Mouse (Mus musculus): ENCODE measurements around the gene Armh2. TPM values are rescaled to one million over a fixed set of nuclear protein-coding genes. Genes with fewer than 3 reads are reported as not detected.

The Armh2 gene
- polyA plus RNA-seq (2011; ENCODE audit: insufficient read depth, insufficient read length, low replicate concordance, missing spikeins) = not detected in 2 replicates

GRCm38 (mm10) chr13:24741028-24741427 lies at the start of gene Armh2:
TSS of gene Armh2 (plus strand) at chr13:24741232.
- Histone ChIP-seq H3K27ac (ENCODE audit: control insufficient read depth, insufficient read depth, low read depth, low read length, poor library complexity) (no peak within 1 kb of the TSS), H3K4me1 (ENCODE audit: control insufficient read depth, insufficient read depth, low read length) (no peaks in the 10 kb centered on the region), H3K4me3 (replicated peaks; ENCODE audit: control insufficient read depth, low read depth, low read length) (no peak within 1 kb of the TSS)
- TF ChIP-seq POLR2A (IDR thresholded peaks at IDR 0.05; ENCODE audit: borderline replicate concordance, control insufficient read depth, low read depth, low read length) (no peak), CTCF (IDR thresholded peaks at IDR 0.05; ENCODE audit: control insufficient read depth, insufficient read depth, low read length) (no peak)
- 89% methylated on average over 10 of the region's 10 CpGs for WGBS

GRCm38 (mm10) chr13:24693312-24693711 lies 47.7 kb upstream of the Armh2 start:
- WGBS = 94% methylated on average over 7 of the region's 7 CpGs
- Histone ChIP-seq H3K4me3 (replicated peaks; ENCODE audit: control insufficient read depth, low read depth, low read length) (no peak overlapping the region), H3K27ac (ENCODE audit: control insufficient read depth, insufficient read depth, low read depth, low read length, poor library complexity) (no peak overlapping the region), H3K4me1 (ENCODE audit: control insufficient read depth, insufficient read depth, low read length) (no peaks in the 10 kb centered on the region)
- no peak for TF ChIP-seq POLR2A (IDR thresholded peaks at IDR 0.05; ENCODE audit: borderline replicate concordance, control insufficient read depth, low read depth, low read length)
- TF ChIP-seq CTCF (IDR thresholded peaks at IDR 0.05; ENCODE audit: control insufficient read depth, insufficient read depth, low read length) = no peak

GRCm38 (mm10) chr13:24698746-24699145 lies 42.3 kb upstream of the Armh2 start:
- TF ChIP-seq CTCF (IDR thresholded peaks at IDR 0.05; ENCODE audit: control insufficient read depth, insufficient read depth, low read length) (no peak), POLR2A (IDR thresholded peaks at IDR 0.05; ENCODE audit: borderline replicate concordance, control insufficient read depth, low read depth, low read length) (no peak)
- 59% methylated on average over 4 of the region's 4 CpGs for WGBS
- Histone ChIP-seq H3K27ac (ENCODE audit: control insufficient read depth, insufficient read depth, low read depth, low read length, poor library complexity) (no peak overlapping the region), H3K4me3 (replicated peaks; ENCODE audit: control insufficient read depth, low read depth, low read length) (no peak overlapping the region), H3K4me1 (ENCODE audit: control insufficient read depth, insufficient read depth, low read length) (no peaks in the 10 kb centered on the region)

- WGBS = 89% methylated on average over 5 of the region's 5 CpGs
- Histone ChIP-seq H3K4me3 (replicated peaks; ENCODE audit: control insufficient read depth, low read depth, low read length) (no peak overlapping the region), H3K4me1 (ENCODE audit: control insufficient read depth, insufficient read depth, low read length) (no peaks in the 10 kb centered on the region), H3K27ac (ENCODE audit: control insufficient read depth, insufficient read depth, low read depth, low read length, poor library complexity) (no peak overlapping the region)
- TF ChIP-seq POLR2A (IDR thresholded peaks at IDR 0.05; ENCODE audit: borderline replicate concordance, control insufficient read depth, low read depth, low read length) (no peak), CTCF (IDR thresholded peaks at IDR 0.05; ENCODE audit: control insufficient read depth, insufficient read depth, low read length) (no peak)
Measured at GRCm38 (mm10) chr13:24702128-24702527, 38.9 kb upstream of the Armh2 start.

- H3K27ac ChIP-seq (ENCODE audit: control insufficient read depth, insufficient read depth, low read depth, low read length, poor library complexity) = no peak overlapping the region
- no peak overlapping the region for H3K4me3 ChIP-seq (replicated peaks; ENCODE audit: control insufficient read depth, low read depth, low read length)
- peaks cover 2% of the 10 kb centered on the region; the same call in 1 of the 2 replicates for H3K4me1 ChIP-seq (ENCODE audit: control insufficient read depth, insufficient read depth, low read length)
- 69% methylated on average over 12 of the region's 12 CpGs for WGBS
- no peak for TF ChIP-seq CTCF (IDR thresholded peaks at IDR 0.05; ENCODE audit: control insufficient read depth, insufficient read depth, low read length)
- TF ChIP-seq POLR2A (IDR thresholded peaks at IDR 0.05; ENCODE audit: borderline replicate concordance, control insufficient read depth, low read depth, low read length) = no peak
Measured at GRCm38 (mm10) chr13:24709656-24710396, 31.2 kb upstream of the Armh2 start.

GRCm38 (mm10) chr13:24710968-24711367 lies 30.1 kb upstream of the Armh2 start:
- Histone ChIP-seq H3K4me3 (replicated peaks; ENCODE audit: control insufficient read depth, low read depth, low read length) (no peak overlapping the region), H3K27ac (ENCODE audit: control insufficient read depth, insufficient read depth, low read depth, low read length, poor library complexity) (no peak overlapping the region), H3K4me1 (ENCODE audit: control insufficient read depth, insufficient read depth, low read length) (peaks cover 2% of the 10 kb centered on the region; the same call in 1 of the 2 replicates)
- TF ChIP-seq POLR2A (IDR thresholded peaks at IDR 0.05; ENCODE audit: borderline replicate concordance, control insufficient read depth, low read depth, low read length) = no peak
- TF ChIP-seq CTCF (IDR thresholded peaks at IDR 0.05; ENCODE audit: control insufficient read depth, insufficient read depth, low read length) = no peak
- 10% methylated on average over 7 of the region's 7 CpGs for WGBS

- no peak overlapping the region for H3K4me3 ChIP-seq (replicated peaks; ENCODE audit: control insufficient read depth, low read depth, low read length)
- H3K27ac ChIP-seq (ENCODE audit: control insufficient read depth, insufficient read depth, low read depth, low read length, poor library complexity) = no peak overlapping the region
- WGBS = 78% methylated on average over 7 of the region's 7 CpGs
- H3K4me1 ChIP-seq (ENCODE audit: control insufficient read depth, insufficient read depth, low read length) = peaks cover 2% of the 10 kb centered on the region; the same call in 1 of the 2 replicates
- no peak for TF ChIP-seq CTCF (IDR thresholded peaks at IDR 0.05; ENCODE audit: control insufficient read depth, insufficient read depth, low read length)
Measured at GRCm38 (mm10) chr13:24712581-24713130, 28.4 kb upstream of the Armh2 start.

GRCm38 (mm10) chr13:24713434-24714000 lies 27.5 kb upstream of the Armh2 start:
- TF ChIP-seq POLR2A (IDR thresholded peaks at IDR 0.05; ENCODE audit: borderline replicate concordance, control insufficient read depth, low read depth, low read length) = no peak
- TF ChIP-seq CTCF (IDR thresholded peaks at IDR 0.05; ENCODE audit: control insufficient read depth, insufficient read depth, low read length) = peak; percentile 77
- Histone ChIP-seq H3K4me3 (replicated peaks; ENCODE audit: control insufficient read depth, low read depth, low read length) (no peak overlapping the region), H3K4me1 (ENCODE audit: control insufficient read depth, insufficient read depth, low read length) (peaks cover 2% of the 10 kb centered on the region; the same call in 1 of the 2 replicates), H3K27ac (ENCODE audit: control insufficient read depth, insufficient read depth, low read depth, low read length, poor library complexity) (no peak overlapping the region)
- 62% methylated on average over 16 of the region's 16 CpGs for WGBS

Measured in bone marrow, adult 2 months (tissue).